Mouse (Mus musculus) forebrain, embryonic 16.5 days (tissue): ENCODE results near the gene Dmwd. TPM values are rescaled to one million over a fixed set of nuclear protein-coding genes. Genes with fewer than 3 reads are reported as not detected.

Experiments used
- microRNA-seq: library from miRNA; unstranded; fragments of <30 nt; microRNA quantifications from one replicate; pipeline ENCODE4, GENCODE M21; 2017
- polyA plus RNA-seq: library from polyadenylated mRNA; unstranded; fragments of >200 nt; fragmentation: Nextera tagmentation; extraction: Ambion mirVana; gene quantifications from 2 replicates; pipeline ENCODE4 v1.2.1, GENCODE M21; 2015

Gene Dmwd
- polyA plus RNA-seq, 1 experiment from 2014 or later = 28.1 TPM

Small RNA genes within 50 kb of the gene (microRNA-seq; reads per million reads assigned to microRNA genes)
- not detected for gene Mir3100

Other genes with a start within 250 kb of the Dmwd start
- gene Mill2, start 236.3 kb upstream of the Dmwd start, polyA plus RNA-seq = 0.30 and 0.46 TPM in 2 replicates
- gene Pglyrp1, start 204.9 kb upstream of the Dmwd start, polyA plus RNA-seq = 26.3 and 26.7 TPM in 2 replicates
- gene Ccdc61, start 165.8 kb upstream of the Dmwd start, polyA plus RNA-seq = 23.9 and 24.0 TPM in 2 replicates
- gene Nova2, start 150.3 kb upstream of the Dmwd start, polyA plus RNA-seq = 15.8 and 17.3 TPM in 2 replicates
- 0.46 and 0.91 TPM in 2 replicates for gene Nanos2, start 88.8 kb upstream of the Dmwd start, polyA plus RNA-seq
- 3.1 and 3.6 TPM in 2 replicates for gene Mypop, start 85.0 kb upstream of the Dmwd start, polyA plus RNA-seq
- 28.0 and 30.4 TPM in 2 replicates for gene Irf2bp1, start 72.2 kb upstream of the Dmwd start, polyA plus RNA-seq
- gene Foxa3, start 52.7 kb upstream of the Dmwd start, polyA plus RNA-seq = not detected in 2 replicates
- gene Sympk, start 51.9 kb upstream of the Dmwd start, polyA plus RNA-seq = 34.4 and 34.7 TPM in 2 replicates
- 0.09 TPM in 1 of 2 replicates, not detected in the other for gene Rsph6a, start 21.5 kb upstream of the Dmwd start, polyA plus RNA-seq
- 5.6 and 10.1 TPM in 2 replicates for gene Dmpk, start 7.6 kb downstream of the Dmwd start, polyA plus RNA-seq
- gene Six5, start 18.4 kb downstream of the Dmwd start, polyA plus RNA-seq = 1.7 and 2.1 TPM in 2 replicates
- 3.9 and 4.9 TPM in 2 replicates for gene Gm4969, start 42.1 kb downstream of the Dmwd start, polyA plus RNA-seq
- 25.4 and 28.3 TPM in 2 replicates for gene Fbxo46, start 43.6 kb downstream of the Dmwd start, polyA plus RNA-seq
- gene Qpctl, start 73.1 kb downstream of the Dmwd start, polyA plus RNA-seq = 17.1 and 22.4 TPM in 2 replicates
- 116 and 118 TPM in 2 replicates for gene Snrpd2, start 73.5 kb downstream of the Dmwd start, polyA plus RNA-seq
- 21.8 and 32.1 TPM in 2 replicates for gene Gipr, start 89.9 kb downstream of the Dmwd start, polyA plus RNA-seq
- 8.3 and 14.4 TPM in 2 replicates for gene Eml2, start 100.2 kb downstream of the Dmwd start, polyA plus RNA-seq
- gene Gpr4, start 136.3 kb downstream of the Dmwd start, polyA plus RNA-seq = 2.5 and 2.7 TPM in 2 replicates
- gene Opa3, start 152.1 kb downstream of the Dmwd start, polyA plus RNA-seq = 43.5 and 43.8 TPM in 2 replicates
- 38.0 and 40.3 TPM in 2 replicates for gene Vasp, start 195.6 kb downstream of the Dmwd start, polyA plus RNA-seq
- 0.39 and 0.61 TPM in 2 replicates for gene Ppm1n, start 203.8 kb downstream of the Dmwd start, polyA plus RNA-seq
- 127 and 128 TPM in 2 replicates for gene Rtn2, start 206.4 kb downstream of the Dmwd start, polyA plus RNA-seq
- 0.05 and 0.10 TPM in 2 replicates for gene Fosb, start 233.8 kb downstream of the Dmwd start, polyA plus RNA-seq